Mouse (Mus musculus) heart, adult 18-20 months (tissue): ENCODE results near the gene Gm3448. TPM values are rescaled to one million over a fixed set of nuclear protein-coding genes. Genes with fewer than 3 reads are reported as not detected.
A peak's percentile ranks its signal among the peaks of the same experiment; 100 is the strongest.
"Not testable (repeated sequence)": the region's sequence is repeated elsewhere in the genome, so short reads cannot be mapped to it uniquely, and the experiment has no call there.

Experiments
- DNase-seq, 2 experiments: peaks; one replicate each; pipeline ENCODE4 v3.0.0; 2021 to 2022; ENCODE audit warnings: mixed read lengths in 1 of 2
- long read RNA-seq, 2 experiments: library from polyadenylated mRNA; stranded (forward); transcript quantifications; one replicate each; pipeline ENCODE4 v2.0.0; 2021
- total RNA-seq, 2 experiments: library from RNA; stranded (reverse); gene quantifications; 2 replicates each; pipeline ENCODE4 v1.2.3; 2021

The Gm3448 gene
- 1 to 10 TPM in 1 of 2 experiments, under 1 TPM in 1; 0.74 to 1.7 TPM for total RNA-seq
- long read RNA-seq, experiment 1, partial matches to known transcripts = 4 of 41 reads
- long read RNA-seq, experiment 1, other reads (novel, unspliced or antisense) = 36 of 41 reads
- long read RNA-seq, experiment 2, partial matches to known transcripts = 0 of 17 reads
- long read RNA-seq, experiment 2, other reads (novel, unspliced or antisense) = 16 of 17 reads

DNA sequence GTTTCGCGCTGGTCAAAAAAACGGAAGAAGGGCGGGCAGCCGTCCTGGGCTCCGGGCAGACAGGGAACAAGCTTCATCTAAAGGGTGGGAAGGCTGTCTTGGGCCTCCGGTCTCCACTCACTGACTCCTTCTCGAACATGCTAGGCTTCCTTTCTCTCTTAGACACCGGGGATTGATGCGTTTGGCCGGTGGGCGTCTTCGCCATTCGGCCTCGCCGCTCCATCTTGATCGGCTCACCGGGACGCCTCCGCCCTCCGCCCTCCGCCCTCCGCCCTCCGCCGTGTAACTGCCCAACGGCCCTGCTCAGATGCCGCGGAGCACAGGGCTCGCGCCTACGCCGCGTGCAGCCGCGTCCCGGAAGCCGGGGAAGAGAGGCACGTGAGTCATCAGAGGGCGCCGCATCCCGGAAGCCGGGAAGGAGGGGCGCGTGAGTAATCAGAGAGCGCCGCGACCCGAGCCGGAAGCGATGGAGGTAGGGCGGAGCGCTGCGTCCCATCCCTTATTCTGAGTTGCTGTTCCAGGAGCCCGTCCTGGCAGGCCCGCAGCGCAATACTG, at the start of gene Gm3448, which contains the start of the genes Ermard and Tcte3:
Gene Gm3448 (minus strand): TSS at position 363 of the 555 bp plus-strand sequence.
Gene Ermard (plus strand): TSS at position 34 of the 555 bp plus-strand sequence.
Gene Tcte3 (minus strand): TSS at position 314 of the 555 bp plus-strand sequence.
- peak; percentile 25 to 53 for DNase-seq

GRCm38 (mm10) chr17:15088591-15089001, 47.3 kb upstream of the Gm3448 start:
- no peak for DNase-seq

- no peak for DNase-seq
These were observed 46.8 kb upstream of the Gm3448 start for GRCm38 (mm10) chr17:15088166-15088565.

GRCm38 (mm10) chr17:15085006-15085405, 43.7 kb upstream of the Gm3448 start:
- DNase-seq = no peak

GRCm38 (mm10) chr17:15084226-15084848, 43.0 kb upstream of the Gm3448 start:
- DNase-seq = no peak

- no peak for DNase-seq
These were observed 36.2 kb upstream of the Gm3448 start for GRCm38 (mm10) chr17:15077536-15077935.

- DNase-seq = no peak
These were observed 33.7 kb upstream of the Gm3448 start for GRCm38 (mm10) chr17:15075033-15075432.

GRCm38 (mm10) chr17:15072211-15072610, 30.9 kb upstream of the Gm3448 start:
- no peak for DNase-seq

DNA sequence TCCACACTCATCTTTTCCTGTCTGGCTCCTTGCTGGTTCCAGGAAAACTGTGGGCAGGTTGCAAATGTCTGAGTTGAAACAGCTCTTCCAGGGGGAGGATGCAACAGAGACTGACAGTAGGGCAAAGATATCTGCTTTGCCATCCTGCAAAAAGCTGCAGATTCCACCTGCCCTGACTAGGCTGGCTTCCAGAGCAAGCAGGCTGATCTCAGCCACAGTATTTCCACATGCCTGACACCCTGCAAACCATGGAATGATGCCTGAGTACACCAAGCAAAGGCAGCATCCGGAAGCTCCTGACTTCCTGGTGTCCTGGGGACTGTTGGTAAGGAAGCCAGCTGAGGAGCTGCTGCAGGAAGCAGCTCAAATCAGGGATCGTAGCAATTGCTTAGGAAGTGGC, 27.8 kb upstream of the Gm3448 start:
- peak in 1 of 2 experiments; percentile 41 for DNase-seq

DNA sequence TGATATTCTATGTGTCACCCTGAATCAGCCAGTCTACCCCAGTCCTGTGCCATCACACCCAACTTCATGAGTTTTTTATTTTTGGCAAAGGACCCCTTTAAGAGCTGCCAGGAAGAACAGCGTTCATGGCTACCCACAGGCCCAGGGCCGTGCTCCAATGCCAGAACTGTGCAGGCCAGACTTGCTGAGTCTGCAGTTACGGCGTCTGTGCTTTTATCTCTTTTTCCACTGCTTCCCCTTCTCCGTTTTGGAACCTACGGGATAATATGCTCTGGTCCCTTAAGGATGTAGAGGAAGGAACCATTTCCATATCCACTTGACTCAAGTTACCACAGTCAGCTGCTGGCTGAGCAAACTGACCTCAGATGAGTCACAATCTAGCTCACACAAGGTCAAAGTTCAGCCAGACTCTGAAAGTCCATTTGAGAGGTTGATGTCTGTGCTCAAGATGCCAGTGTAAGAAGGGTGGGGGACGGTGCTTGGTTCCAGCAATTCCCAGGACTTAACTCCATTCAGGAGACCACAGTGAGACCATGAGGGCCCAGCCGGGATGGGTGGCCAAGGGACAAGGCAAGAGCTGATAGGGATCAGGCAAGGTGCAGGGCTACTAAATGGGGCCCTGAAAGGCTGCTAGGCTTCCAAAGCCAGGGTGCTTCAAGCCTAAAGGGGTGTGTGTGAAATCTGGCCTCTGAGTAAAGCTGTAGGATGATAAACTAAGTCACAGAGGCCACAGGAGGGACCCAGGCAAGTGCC, 26.9 kb upstream of the Gm3448 start:
- DNase-seq = peak in 1 of 2 experiments; percentile 9

- no peak for DNase-seq
These were observed 25.6 kb upstream of the Gm3448 start for GRCm38 (mm10) chr17:15066911-15067310.

- no peak for DNase-seq
These were observed 24.7 kb upstream of the Gm3448 start for GRCm38 (mm10) chr17:15066066-15066465.

GRCm38 (mm10) chr17:15065391-15066024, 24.2 kb upstream of the Gm3448 start:
- DNase-seq = peak; percentile 75 to 83

- DNase-seq = no peak
These were observed 19.0 kb upstream of the Gm3448 start for GRCm38 (mm10) chr17:15060356-15060755.

GRCm38 (mm10) chr17:15059646-15060045, 18.3 kb upstream of the Gm3448 start:
- DNase-seq = no peak

DNA sequence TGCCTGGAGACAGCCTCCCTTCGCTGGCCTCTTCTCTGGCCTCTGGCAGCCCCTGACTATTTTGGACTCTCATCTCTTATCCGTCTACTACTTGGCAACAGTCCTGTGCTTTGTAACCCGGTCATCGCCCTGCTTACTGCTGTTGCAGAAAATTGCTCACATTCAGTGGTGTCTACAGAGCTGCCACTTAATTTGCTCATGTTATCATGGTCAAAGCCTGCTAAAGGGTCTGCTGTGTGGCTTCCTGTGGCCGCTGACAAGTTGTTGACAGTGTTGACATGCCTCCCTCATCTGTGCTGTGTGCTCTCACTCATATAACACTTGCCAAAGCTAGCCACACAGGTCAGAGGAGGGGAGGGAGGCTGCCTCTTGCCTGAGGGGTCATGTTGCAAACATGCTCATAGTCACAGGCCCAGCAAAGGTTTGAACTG, 16.8 kb upstream of the Gm3448 start:
- DNase-seq = peak; percentile 40 to 59

DNA sequence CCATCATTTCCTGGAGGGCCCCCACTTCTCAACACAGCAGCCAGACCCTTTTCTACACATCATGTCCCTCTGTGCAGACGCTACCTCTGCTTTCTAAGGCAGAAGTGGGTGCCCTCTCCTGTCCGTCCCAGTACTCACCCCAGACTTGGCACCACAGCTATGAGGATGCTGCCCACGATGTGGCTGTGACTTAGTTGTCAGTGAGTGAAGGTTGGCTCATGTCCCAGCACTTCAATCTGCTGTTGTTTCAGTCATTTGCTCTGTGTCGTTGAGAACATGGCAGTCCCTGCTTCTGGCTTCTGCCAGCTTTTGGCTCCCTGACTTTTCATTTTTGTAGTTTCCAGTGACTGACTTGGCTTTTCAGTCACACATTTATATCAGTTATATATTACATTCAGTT, 14.6 kb upstream of the Gm3448 start:
- no peak for DNase-seq

DNA sequence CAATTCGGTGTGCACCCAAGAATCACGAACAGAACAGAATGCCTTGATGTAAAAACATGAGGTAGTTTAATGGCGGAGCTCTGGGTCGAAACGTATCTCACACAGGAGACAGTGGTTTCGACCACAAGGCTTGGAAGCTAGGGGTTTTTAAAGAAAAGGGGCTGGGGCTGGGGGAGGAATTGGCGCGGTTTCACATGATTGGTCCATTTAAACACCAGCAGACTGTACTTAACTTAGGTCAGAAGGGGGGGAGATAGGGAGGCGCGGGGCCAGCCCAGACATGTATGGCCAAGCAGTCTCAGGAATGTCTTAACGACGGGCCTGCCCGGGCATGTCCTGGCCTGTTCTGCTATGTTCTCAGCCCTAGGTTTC, 12.5 kb upstream of the Gm3448 start:
- DNase-seq = peak in 1 of 2 experiments; percentile 19

DNA sequence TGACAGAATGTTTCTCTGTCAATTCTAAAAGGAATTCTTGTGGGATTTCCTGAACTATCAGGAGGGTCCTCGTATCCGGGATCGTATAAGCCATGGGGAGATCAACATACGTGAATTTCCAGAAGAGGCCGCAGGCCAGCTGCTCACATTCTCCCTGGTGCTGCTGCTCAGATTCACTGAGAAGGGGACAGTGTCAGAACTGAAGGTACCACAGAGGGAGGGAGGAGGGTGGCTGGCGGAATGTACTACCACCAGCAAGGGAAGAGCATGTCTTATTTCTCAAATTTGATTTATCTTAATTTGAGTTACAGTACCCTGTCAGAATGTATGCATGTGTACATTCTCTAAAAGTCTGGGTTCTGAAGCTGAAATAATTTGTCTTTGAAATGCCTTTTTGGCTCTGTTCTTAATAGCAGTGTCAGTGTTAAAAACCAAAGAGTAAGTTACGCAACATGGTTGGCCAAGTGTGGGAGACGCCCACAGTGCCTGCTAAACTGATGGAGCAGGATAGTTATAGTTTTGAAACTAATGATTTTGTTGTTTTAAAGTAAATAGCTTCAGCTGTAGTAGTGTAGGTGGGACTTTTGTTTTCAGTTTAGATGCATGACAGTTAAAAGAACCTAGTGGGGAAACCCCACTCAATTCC, 12.0 kb upstream of the Gm3448 start:
- not testable (repeated sequence) for DNase-seq

- DNase-seq = not testable (repeated sequence)
These were observed 11.4 kb upstream of the Gm3448 start for GRCm38 (mm10) chr17:15052766-15053165.

- not testable (repeated sequence) for DNase-seq
These were observed 9.0 kb upstream of the Gm3448 start for GRCm38 (mm10) chr17:15050338-15050737.

DNA sequence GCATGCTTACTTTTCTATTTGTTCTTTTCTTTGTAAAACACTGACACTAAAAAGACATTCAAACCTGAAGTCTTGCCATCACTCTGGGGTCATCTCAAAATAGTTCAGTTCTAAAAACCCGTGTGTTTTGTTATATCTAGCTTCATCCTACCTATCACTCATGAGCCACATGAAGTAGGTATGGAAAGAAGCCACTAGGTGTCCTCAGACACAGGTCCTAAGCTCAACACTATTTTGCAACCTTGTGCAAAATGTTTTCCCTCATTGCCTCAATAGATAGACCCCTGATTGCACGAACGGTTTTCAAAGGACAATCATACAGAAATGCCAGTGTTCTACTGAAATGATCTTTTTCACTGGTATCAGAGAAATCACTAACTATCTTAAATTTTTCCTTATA, 882 bp downstream of the Gm3448 start:
- DNase-seq = not testable (repeated sequence)
